Mouse (Mus musculus): ENCODE results near the gene Pabpc5. TPM values are rescaled to one million over a fixed set of nuclear protein-coding genes. Genes with fewer than 3 reads are reported as not detected.
A peak's percentile ranks its signal among the peaks of the same experiment; 100 is the strongest.

The Pabpc5 gene
- polyA plus RNA-seq (2014; fragmentation: Nextera tagmentation; extraction: Ambion mirVana), result 0.37 and 0.38 TPM in 2 replicates

- Histone ChIP-seq H3K4me2 (peak within 1 kb of the TSS; percentile 53), H3K27ac (ENCODE audit: low read depth) (peak within 1 kb of the TSS; percentile 60; the same call in 1 of the 2 replicates), H3K9me3 (ENCODE audit: low read depth, low read length) (no peaks in the 10 kb centered on the region), H3K9ac (peak within 1 kb of the TSS; percentile 43), H3K27me3 (ENCODE audit: insufficient read depth, low read length) (no peaks in the 10 kb centered on the region), H3K4me1 (ENCODE audit: insufficient read depth) (no peaks in the 10 kb centered on the region), H3K4me3 (ENCODE audit: low read depth, low read length) (peak within 1 kb of the TSS; percentile 35), H3K36me3 (ENCODE audit: insufficient read depth) (no peaks in the 10 kb centered on the region)
- ATAC-seq (ENCODE audit: insufficient read depth), result peak; percentile 100
- DNase-seq, result peak; percentile 82
- TF ChIP-seq CTCF (IDR thresholded peaks at IDR 0.05; ENCODE audit: low read depth), result no peak
- 8% methylated on average over 21 of the region's 21 CpGs for WGBS
These were observed at the start of gene Pabpc5 for GRCm38 (mm10) chrX:119927081-119927571. Pabpc5 (plus strand) TSS chrX:119927196.

GRCm38 (mm10) chrX:119886957-119887593 is 39.9 kb upstream of the Pabpc5 start:
- H3K36me3 ChIP-seq (ENCODE audit: insufficient read depth), result no peaks in the 10 kb centered on the region
- ATAC-seq (ENCODE audit: insufficient read depth) (no peak), DNase-seq (no peak)
- no peak overlapping the region for H3K4me2 ChIP-seq
- H3K4me1 ChIP-seq (ENCODE audit: insufficient read depth), result no peaks in the 10 kb centered on the region
- 83% methylated on average over 3 of the region's 3 CpGs for WGBS
- TF ChIP-seq CTCF (IDR thresholded peaks at IDR 0.05; ENCODE audit: low read depth), result no peak
- no peaks in the 10 kb centered on the region for H3K27me3 ChIP-seq (ENCODE audit: insufficient read depth, low read length)
- no peak overlapping the region for H3K27ac ChIP-seq (ENCODE audit: low read depth)
- H3K4me3 ChIP-seq (ENCODE audit: low read depth, low read length), result no peak overlapping the region
- H3K9ac ChIP-seq, result no peak overlapping the region
- no peaks in the 10 kb centered on the region for H3K9me3 ChIP-seq (ENCODE audit: low read depth, low read length)

- H3K4me2 ChIP-seq, result no peak overlapping the region
- no peak overlapping the region for H3K4me3 ChIP-seq (ENCODE audit: low read depth, low read length)
- H3K27me3 ChIP-seq (ENCODE audit: insufficient read depth, low read length), result no peaks in the 10 kb centered on the region
- no peaks in the 10 kb centered on the region for H3K36me3 ChIP-seq (ENCODE audit: insufficient read depth)
- H3K27ac ChIP-seq (ENCODE audit: low read depth), result no peak overlapping the region
- TF ChIP-seq CTCF (IDR thresholded peaks at IDR 0.05; ENCODE audit: low read depth), result no peak
- no peaks in the 10 kb centered on the region for H3K9me3 ChIP-seq (ENCODE audit: low read depth, low read length)
- WGBS, result 61% methylated on average over 6 of the region's 6 CpGs
- no peak for ATAC-seq (ENCODE audit: insufficient read depth)
- H3K4me1 ChIP-seq (ENCODE audit: insufficient read depth), result no peaks in the 10 kb centered on the region
- no peak for DNase-seq
- H3K9ac ChIP-seq, result no peak overlapping the region
These were observed 38.6 kb upstream of the Pabpc5 start for GRCm38 (mm10) chrX:119888326-119888920.

GRCm38 (mm10) chrX:119927852-119928251 is 856 bp downstream of the Pabpc5 start:
- H3K9ac ChIP-seq, result no peak overlapping the region
- no peak overlapping the region for H3K27ac ChIP-seq (ENCODE audit: low read depth)
- TF ChIP-seq CTCF (IDR thresholded peaks at IDR 0.05; ENCODE audit: low read depth), result no peak
- no peaks in the 10 kb centered on the region for H3K9me3 ChIP-seq (ENCODE audit: low read depth, low read length)
- no peak for DNase-seq
- H3K4me3 ChIP-seq (ENCODE audit: low read depth, low read length), result no peak overlapping the region
- peak overlapping the region; percentile 53 for H3K4me2 ChIP-seq
- no peaks in the 10 kb centered on the region for H3K27me3 ChIP-seq (ENCODE audit: insufficient read depth, low read length)
- no peaks in the 10 kb centered on the region for H3K36me3 ChIP-seq (ENCODE audit: insufficient read depth)
- no peak for ATAC-seq (ENCODE audit: insufficient read depth)
- 88% methylated on average over 5 of the region's 5 CpGs for WGBS
- H3K4me1 ChIP-seq (ENCODE audit: insufficient read depth), result no peaks in the 10 kb centered on the region

Data from lung, embryonic 14.5 days (tissue).